Mouse (Mus musculus) midbrain, embryonic 16.5 days (tissue): Measurements from ENCODE around the gene Usb1. TPM values are rescaled to one million over a fixed set of nuclear protein-coding genes. Genes with fewer than 3 reads are reported as not detected.
"Not testable (repeated sequence)": the region's sequence is repeated elsewhere in the genome, so short reads cannot be mapped to it uniquely, and the experiment has no call there.

ENCODE experiments used
- ATAC-seq: fragments of 200-750 bp; cut with Nextera tagmentation; 2 replicates; pipeline ENCODE4 v1.8.0; 2017; ENCODE audit warnings: moderate TSS enrichment
- H3K27ac ChIP-seq: fragments of 300-500 bp; sonication (generic); 2 replicates; pipeline ENCODE4 v1.5.1; 2014; ENCODE audit warnings: mild to moderate bottlenecking, low read length, mixed read lengths
- H3K27me3 ChIP-seq: fragments of 300-500 bp; sonication (generic); 2 replicates; pipeline ENCODE4 v1.6.1; 2014; ENCODE audit warnings: low read depth, low read length, mixed read lengths; ENCODE audit not compliant: control insufficient read depth, insufficient read depth
- H3K36me3 ChIP-seq: fragments of 300-500 bp; sonication (generic); 2 replicates; pipeline ENCODE4 v1.6.1; 2014; ENCODE audit warnings: mild to moderate bottlenecking, low read length, moderate library complexity, mixed read lengths; ENCODE audit not compliant: control insufficient read depth, insufficient read depth
- H3K4me1 ChIP-seq: fragments of 300-500 bp; sonication (generic); 2 replicates; pipeline ENCODE4 v1.6.1; 2014; ENCODE audit warnings: mild to moderate bottlenecking, low read length, mixed read lengths; ENCODE audit not compliant: control insufficient read depth, insufficient read depth
- H3K4me2 ChIP-seq: fragments of 300-500 bp; sonication (generic); 2 replicates; pipeline ENCODE4 v1.6.1; 2014; ENCODE audit warnings: mild to moderate bottlenecking, low read length, mixed read lengths
- H3K4me3 ChIP-seq: fragments of 300-500 bp; sonication (generic); 2 replicates; pipeline ENCODE4 v1.5.1; 2014; ENCODE audit warnings: low read depth, mild to moderate bottlenecking, low read length, moderate library complexity, mixed read lengths
- H3K9ac ChIP-seq: fragments of 300-500 bp; sonication (generic); 2 replicates; pipeline ENCODE4 v1.6.1; 2014; ENCODE audit warnings: low read depth, low read length, mixed read lengths
- H3K9me3 ChIP-seq: fragments of 300-500 bp; sonication (generic); replicated peaks from 2 replicates; pipeline ENCODE4 v1.6.1; 2014; ENCODE audit warnings: mild to moderate bottlenecking, low read length, mixed read lengths; ENCODE audit not compliant: control insufficient read depth, poor library complexity, severe bottlenecking
- WGBS: fragments of 180-500 bp; shearing (Covaris S2); extraction: QIAGEN DNeasy Blood & Tissue Kit; methylation state at CpG from one replicate; pipeline ENCODE4 v1.1.7; 2014; 5-methylcytosine and 5-hydroxymethylcytosine counted together
- polyA plus RNA-seq: library from polyadenylated mRNA; unstranded; fragments of >200 nt; fragmentation: Nextera tagmentation; extraction: Ambion mirVana; gene quantifications from 2 replicates; pipeline ENCODE4 v1.2.1, GENCODE M21; 2015

The Usb1 gene
- polyA plus RNA-seq, 1 experiment from 2014 or later, result 35.5 TPM

DNA sequence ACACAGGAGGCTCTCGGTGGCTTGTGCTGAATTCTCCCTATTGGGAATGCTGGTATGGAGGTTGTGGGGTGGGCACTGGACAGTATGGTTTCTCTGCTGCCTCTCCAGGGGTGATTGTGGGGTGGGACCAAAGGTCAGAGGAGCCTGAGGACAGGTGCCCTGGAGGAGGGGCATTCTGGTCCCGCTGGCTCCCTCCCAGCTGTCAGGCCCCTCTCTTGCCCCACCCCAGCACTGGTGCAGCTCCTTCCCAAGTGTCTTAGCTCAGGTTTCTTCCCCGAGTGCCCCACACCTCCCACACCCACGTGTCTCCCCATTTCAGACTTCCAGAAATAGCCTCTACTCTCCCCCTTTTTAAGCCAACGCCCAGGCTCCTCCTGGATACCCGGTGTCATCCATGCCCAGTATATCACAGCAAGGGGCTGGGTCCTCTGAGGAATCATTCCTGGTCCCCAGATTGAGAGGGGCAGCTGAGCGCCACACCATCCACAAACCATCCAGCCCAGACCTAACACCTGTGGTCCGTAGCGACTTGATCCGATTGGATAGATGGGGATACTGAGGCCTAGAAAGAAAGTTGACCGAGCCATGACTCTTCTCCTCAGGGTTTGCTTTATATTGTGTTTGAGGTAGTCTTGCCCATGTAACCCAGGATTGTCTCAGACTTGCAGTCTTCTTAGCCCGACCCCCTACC, 44.4 kb downstream of the Usb1 start:
- Histone ChIP-seq H3K36me3 (0 out of 2 replicates have a peak, but pooled peaks cover 2% of the 10 kb centered on the region), H3K4me1 (no peaks in the 10 kb centered on the region), H3K27me3 (no peaks in the 10 kb centered on the region), H3K4me3 (no peak overlapping the region), H3K4me2 (no peak overlapping the region), H3K27ac (no peak overlapping the region), H3K9me3 (no peaks in the 10 kb centered on the region), H3K9ac (no peak overlapping the region)
- WGBS, result 83% methylated on average over 12 of the region's 12 CpGs
- ATAC-seq, result no peak

DNA sequence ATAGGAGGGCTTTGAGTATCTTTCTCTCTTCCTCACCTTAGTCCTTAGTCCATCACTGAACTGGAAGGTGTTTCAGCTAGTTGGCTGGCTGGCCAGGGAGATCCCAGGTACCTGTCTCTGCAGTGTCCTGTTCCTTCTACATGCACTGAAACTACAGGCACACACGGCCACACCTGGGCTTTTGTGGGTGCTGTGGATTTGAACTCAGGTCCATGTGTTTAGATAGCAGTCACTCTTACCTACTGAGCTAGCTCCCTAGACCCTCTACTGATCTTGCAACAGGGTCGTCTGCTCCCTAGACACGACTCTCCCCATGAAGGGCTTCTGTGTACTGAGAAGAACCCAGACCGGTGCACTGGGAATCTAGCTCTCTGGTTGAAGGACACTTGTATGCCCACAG, 45.0 kb downstream of the Usb1 start:
- no peak overlapping the region for H3K9ac ChIP-seq
- ATAC-seq, result no peak
- no peak overlapping the region for H3K27ac ChIP-seq
- no peak overlapping the region for H3K4me3 ChIP-seq
- H3K36me3 ChIP-seq, result 0 out of 2 replicates have a peak, but pooled peaks cover 2% of the 10 kb centered on the region
- no peaks in the 10 kb centered on the region for H3K4me1 ChIP-seq
- H3K27me3 ChIP-seq, result no peaks in the 10 kb centered on the region
- 81% methylated on average over 4 of the region's 4 CpGs for WGBS
- H3K9me3 ChIP-seq, result no peaks in the 10 kb centered on the region
- no peak overlapping the region for H3K4me2 ChIP-seq

DNA sequence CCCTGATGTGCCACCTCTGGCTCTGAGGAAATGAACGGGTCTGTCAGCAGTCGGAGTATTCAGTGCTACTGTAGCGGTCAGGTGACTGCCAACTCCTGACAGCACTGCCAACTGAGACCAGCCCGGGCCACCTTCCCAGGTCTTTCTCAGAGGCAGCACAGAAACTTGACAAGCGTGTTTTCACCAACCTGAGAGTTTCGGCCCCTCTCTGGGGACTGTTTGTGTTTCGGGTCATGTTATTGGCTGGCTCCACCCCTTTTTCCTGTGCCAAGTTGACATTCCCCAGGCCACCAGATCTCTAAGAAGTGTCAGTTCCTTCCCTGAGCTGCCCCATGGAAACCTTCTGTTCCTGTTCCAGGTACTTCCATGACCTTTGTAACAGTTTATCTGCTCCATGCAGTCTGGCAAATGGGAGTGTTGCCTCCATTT, 45.8 kb downstream of the Usb1 start:
- Histone ChIP-seq H3K36me3 (0 out of 2 replicates have a peak, but pooled peaks cover 2% of the 10 kb centered on the region), H3K4me3 (no peak overlapping the region), H3K27me3 (no peaks in the 10 kb centered on the region), H3K27ac (no peak overlapping the region), H3K4me1 (no peaks in the 10 kb centered on the region), H3K9ac (no peak overlapping the region), H3K4me2 (no peak overlapping the region), H3K9me3 (no peaks in the 10 kb centered on the region)
- ATAC-seq, result no peak
- 66% methylated on average over 7 of the region's 7 CpGs for WGBS

DNA sequence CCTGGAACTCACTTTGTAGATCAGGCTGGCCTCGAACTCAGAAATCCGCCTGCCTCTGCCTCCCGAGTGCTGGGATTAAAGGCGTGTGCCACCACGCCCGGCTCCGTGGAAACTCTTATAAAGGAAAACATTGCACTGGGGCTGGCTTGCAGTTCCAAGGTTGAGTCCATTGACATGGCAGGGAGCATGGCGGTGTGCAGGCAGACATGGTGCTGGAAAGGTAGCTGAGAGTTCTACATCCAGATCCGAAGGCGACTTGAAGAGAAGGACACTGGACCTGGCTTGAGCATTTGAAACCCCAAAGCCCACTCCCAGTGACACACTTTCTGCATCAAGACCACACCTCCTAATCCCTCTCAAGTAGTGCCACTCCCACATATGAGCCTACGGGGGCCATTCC, 46.8 kb downstream of the Usb1 start:
- ATAC-seq, H3K9me3 ChIP-seq: not testable (repeated sequence)
- WGBS, result 94% methylated on average over 11 of the region's 11 CpGs

DNA sequence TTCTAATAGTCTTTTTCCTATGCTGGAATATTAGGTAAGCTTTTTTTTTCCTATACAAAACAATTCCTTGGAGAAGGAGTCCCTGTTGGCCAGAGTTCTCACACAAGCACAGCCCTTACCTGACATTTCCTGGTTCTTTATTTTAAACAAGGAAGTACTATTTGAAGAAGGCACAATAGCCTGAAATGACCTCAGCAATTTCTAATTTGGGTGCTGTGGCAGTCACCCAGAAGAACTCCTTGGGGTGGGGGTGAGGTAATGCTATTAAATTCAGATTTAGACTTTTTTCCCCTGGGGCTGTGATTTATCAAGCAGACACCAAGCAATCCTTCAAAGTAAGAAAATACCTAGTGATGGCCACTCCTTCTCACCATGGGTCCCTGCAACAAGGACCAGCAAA, 48.9 kb downstream of the Usb1 start:
- Histone ChIP-seq H3K27ac (no peak overlapping the region), H3K4me1 (no peaks in the 10 kb centered on the region), H3K36me3 (no peaks in the 10 kb centered on the region), H3K9me3 (no peaks in the 10 kb centered on the region), H3K27me3 (no peaks in the 10 kb centered on the region), H3K4me3 (no peak overlapping the region), H3K9ac (no peak overlapping the region), H3K4me2 (no peak overlapping the region)
- no peak for ATAC-seq

More for the DNA sequence above, 46.8 kb downstream of the Usb1 start:
- H3K27me3 ChIP-seq, H3K9ac ChIP-seq, H3K36me3 ChIP-seq, H3K4me1 ChIP-seq, H3K4me2 ChIP-seq, H3K27ac ChIP-seq, H3K4me3 ChIP-seq: not testable (repeated sequence)

DNA sequence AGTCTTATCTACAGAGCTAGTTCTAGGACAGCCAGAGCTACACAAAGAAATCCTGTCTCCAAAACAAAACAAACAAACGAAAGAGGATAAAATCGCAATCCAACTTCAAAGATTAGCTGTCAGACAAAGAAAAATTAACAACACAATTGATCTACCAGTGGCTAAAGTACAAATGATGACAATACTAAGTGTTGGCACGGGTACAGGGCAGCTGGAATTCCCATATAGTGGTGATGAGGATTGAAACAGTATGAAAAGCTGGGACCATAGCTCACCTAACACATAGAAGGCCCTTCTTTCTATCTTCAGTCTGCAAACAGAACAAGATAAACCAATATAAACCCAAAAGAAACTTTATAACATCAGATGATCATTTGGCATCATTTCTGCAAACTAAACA, 49.5 kb downstream of the Usb1 start:
- H3K4me3 ChIP-seq, result no peak overlapping the region
- no peak overlapping the region for H3K9ac ChIP-seq
- H3K27me3 ChIP-seq, result no peaks in the 10 kb centered on the region
- no peaks in the 10 kb centered on the region for H3K4me1 ChIP-seq
- WGBS, result 74% methylated on average over 3 of the region's 3 CpGs
- no peak overlapping the region for H3K27ac ChIP-seq
- no peak for ATAC-seq
- H3K4me2 ChIP-seq, result no peak overlapping the region
- H3K36me3 ChIP-seq, result no peaks in the 10 kb centered on the region
- no peaks in the 10 kb centered on the region for H3K9me3 ChIP-seq

DNA sequence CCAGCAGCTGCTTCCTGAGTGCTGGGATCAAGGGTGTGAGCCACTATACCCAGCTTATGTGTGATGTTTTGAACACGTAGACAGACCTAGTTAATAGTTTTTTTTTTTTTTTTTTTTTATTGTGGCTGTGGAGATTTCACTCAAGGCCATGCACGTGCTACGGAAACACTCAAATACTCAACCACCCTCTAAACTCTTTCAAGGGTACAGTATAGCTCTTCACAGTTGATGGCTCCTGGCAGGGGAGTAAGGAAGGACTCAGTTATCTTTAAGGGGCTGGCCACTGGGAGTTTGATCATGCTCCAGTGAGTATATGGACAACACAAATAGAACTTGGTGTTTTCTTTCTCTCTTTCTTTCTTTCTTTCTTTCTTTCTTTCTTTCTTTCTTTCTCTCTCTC, 52.4 kb downstream of the Usb1 start:
- WGBS, result 85% methylated on average over 3 of the region's 3 CpGs
- no peak overlapping the region for H3K4me3 ChIP-seq
- ATAC-seq, result no peak

DNA sequence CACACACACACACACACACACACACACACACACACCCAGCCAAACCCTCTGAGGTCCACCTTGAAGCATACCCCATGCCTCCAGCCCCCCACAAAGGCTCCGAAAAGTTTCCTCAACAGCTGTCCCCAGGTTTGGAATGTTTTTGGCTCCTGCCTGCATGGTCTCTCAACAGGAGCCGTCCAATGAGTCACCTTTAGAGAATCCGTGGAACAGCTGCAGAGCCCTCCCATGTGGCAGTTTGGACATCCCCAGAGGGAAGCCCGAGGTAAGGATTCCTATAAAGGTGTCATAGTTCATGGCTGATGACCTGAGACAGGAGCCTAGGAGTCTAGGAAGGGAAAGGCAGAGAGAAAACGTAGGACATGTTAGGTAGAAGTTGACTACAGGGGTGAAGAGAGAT, 54.0 kb downstream of the Usb1 start:
- H3K27me3 ChIP-seq, result no peaks in the 10 kb centered on the region
- no peak overlapping the region for H3K27ac ChIP-seq
- WGBS, result 81% methylated on average over 5 of the region's 5 CpGs
- no peak overlapping the region for H3K9ac ChIP-seq
- H3K4me1 ChIP-seq, result no peaks in the 10 kb centered on the region
- no peaks in the 10 kb centered on the region for H3K36me3 ChIP-seq
- H3K4me3 ChIP-seq, result no peak overlapping the region
- no peaks in the 10 kb centered on the region for H3K9me3 ChIP-seq
- ATAC-seq, result no peak
- H3K4me2 ChIP-seq, result no peak overlapping the region

More for the DNA sequence above, 52.4 kb downstream of the Usb1 start:
- Histone ChIP-seq H3K4me1 (no peaks in the 10 kb centered on the region), H3K9me3 (no peaks in the 10 kb centered on the region), H3K9ac (no peak overlapping the region), H3K27me3 (no peaks in the 10 kb centered on the region), H3K27ac (no peak overlapping the region), H3K4me2 (no peak overlapping the region), H3K36me3 (no peaks in the 10 kb centered on the region)

DNA sequence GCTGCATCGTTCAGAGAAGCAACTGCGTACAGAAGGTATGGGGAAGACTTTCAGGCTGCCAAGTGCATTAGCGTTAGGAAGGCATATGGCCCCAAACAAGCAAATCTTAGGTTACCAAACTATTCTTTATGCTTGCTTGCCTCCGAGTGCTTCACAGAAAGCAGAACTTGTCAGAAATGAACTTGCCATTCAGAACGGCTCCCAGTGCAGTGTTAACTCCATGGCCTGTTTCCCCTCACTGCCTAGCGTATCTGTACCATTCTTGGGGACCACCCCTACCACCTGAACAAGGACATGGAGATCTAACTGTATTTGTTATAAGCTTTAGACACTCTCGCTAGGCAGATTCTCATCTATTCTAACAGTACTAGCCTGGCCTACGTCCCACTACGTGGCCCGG, 55.1 kb downstream of the Usb1 start:
- WGBS, result 88% methylated on average over 10 of the region's 10 CpGs
- H3K27me3 ChIP-seq, result no peaks in the 10 kb centered on the region
- H3K4me2 ChIP-seq, result no peak overlapping the region
- no peak overlapping the region for H3K4me3 ChIP-seq
- ATAC-seq, result no peak
- H3K36me3 ChIP-seq, result no peaks in the 10 kb centered on the region
- no peaks in the 10 kb centered on the region for H3K9me3 ChIP-seq
- no peaks in the 10 kb centered on the region for H3K4me1 ChIP-seq
- H3K27ac ChIP-seq, result no peak overlapping the region
- no peak overlapping the region for H3K9ac ChIP-seq
